Mouse (Mus musculus) kidney, embryonic 16.5 days (tissue): Measurements from ENCODE around the gene Rfng. TPM values are rescaled to one million over a fixed set of nuclear protein-coding genes. Genes with fewer than 3 reads are reported as not detected.
"Not testable (repeated sequence)": the region's sequence is repeated elsewhere in the genome, so short reads cannot be mapped to it uniquely, and the experiment has no call there.

ENCODE experiments used
- ATAC-seq: fragments of 200-750 bp; cut with Nextera tagmentation; 2 replicates; pipeline ENCODE4 v1.8.0; 2017; ENCODE audit warnings: moderate TSS enrichment; ENCODE audit not compliant: low FRiP score, low TSS enrichment
- H3K27ac ChIP-seq: fragments of 300-500 bp; sonication (generic); 2 replicates; pipeline ENCODE4 v1.5.1; 2014; ENCODE audit warnings: low read length
- H3K27me3 ChIP-seq: fragments of 300-500 bp; sonication (generic); 2 replicates; pipeline ENCODE4 v1.6.1; 2014; ENCODE audit warnings: low read length, control low read depth, mixed read lengths; ENCODE audit not compliant: insufficient read depth
- H3K36me3 ChIP-seq: fragments of 300-500 bp; sonication (generic); 2 replicates; pipeline ENCODE4 v1.6.1; 2014; ENCODE audit warnings: low read length, control low read depth, mixed read lengths; ENCODE audit not compliant: insufficient read depth
- H3K4me1 ChIP-seq: fragments of 300-500 bp; sonication (generic); 2 replicates; pipeline ENCODE4 v1.6.1; 2014; ENCODE audit warnings: low read length, control low read depth, mixed read lengths; ENCODE audit not compliant: insufficient read depth
- H3K4me2 ChIP-seq: fragments of 300-500 bp; sonication (generic); replicated peaks from 2 replicates; pipeline ENCODE4 v1.6.1; 2014; ENCODE audit warnings: low read depth, low read length
- H3K4me3 ChIP-seq: fragments of 300-500 bp; sonication (generic); 2 replicates; pipeline ENCODE4 v1.5.1; 2014; ENCODE audit warnings: mild to moderate bottlenecking, low read length
- H3K9ac ChIP-seq: fragments of 300-500 bp; sonication (generic); replicated peaks from 2 replicates; pipeline ENCODE4 v1.6.1; 2014; ENCODE audit warnings: low read length
- H3K9me3 ChIP-seq: fragments of 300-500 bp; sonication (generic); 2 replicates; pipeline ENCODE4 v1.6.1; 2016; ENCODE audit warnings: low read length, control low read depth
- WGBS: fragments of 180-500 bp; shearing (Covaris S2); extraction: QIAGEN DNeasy Blood & Tissue Kit; methylation state at CpG from one replicate; pipeline ENCODE4 v1.1.7; 2014; 5-methylcytosine and 5-hydroxymethylcytosine counted together
- polyA plus RNA-seq: library from polyadenylated mRNA; unstranded; fragments of >200 nt; fragmentation: Nextera tagmentation; extraction: Ambion mirVana; gene quantifications from 2 replicates; pipeline ENCODE4 v1.2.1, GENCODE M21; 2015

Rfng gene
- polyA plus RNA-seq, 1 experiment from 2014 or later: 44.0 TPM

DNA sequence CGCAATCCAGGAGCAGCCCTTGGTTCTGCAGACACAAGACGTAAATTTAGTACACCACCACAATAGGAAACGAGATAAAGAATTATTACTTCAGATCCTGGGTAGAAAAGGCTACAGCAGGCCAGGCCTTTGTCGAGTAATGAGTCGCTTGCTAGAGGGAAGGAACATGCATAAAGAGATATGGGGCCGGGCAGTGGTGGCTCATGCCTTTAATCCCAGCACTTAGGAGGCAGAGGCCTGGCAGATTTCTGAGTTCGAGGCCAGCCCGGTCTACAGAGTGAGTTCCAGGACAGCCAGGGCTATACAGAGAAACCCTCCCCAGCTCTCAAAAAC is 12.6 kb upstream of the Rfng start:
- ATAC-seq: peak; percentile 30
- peak overlapping the region; percentile 83 for H3K27ac ChIP-seq
- no peaks in the 10 kb centered on the region for H3K27me3 ChIP-seq
- peaks cover 22% of the 10 kb centered on the region for H3K4me1 ChIP-seq
- peaks cover 29% of the 10 kb centered on the region for H3K36me3 ChIP-seq
- H3K9me3 ChIP-seq: no peaks in the 10 kb centered on the region
- 23% methylated on average over 8 of the region's 8 CpGs for WGBS
- H3K4me2 ChIP-seq: peak overlapping the region; percentile 45
- H3K4me3 ChIP-seq: peak overlapping the region; percentile 94
- peak overlapping the region; percentile 95 for H3K9ac ChIP-seq

DNA sequence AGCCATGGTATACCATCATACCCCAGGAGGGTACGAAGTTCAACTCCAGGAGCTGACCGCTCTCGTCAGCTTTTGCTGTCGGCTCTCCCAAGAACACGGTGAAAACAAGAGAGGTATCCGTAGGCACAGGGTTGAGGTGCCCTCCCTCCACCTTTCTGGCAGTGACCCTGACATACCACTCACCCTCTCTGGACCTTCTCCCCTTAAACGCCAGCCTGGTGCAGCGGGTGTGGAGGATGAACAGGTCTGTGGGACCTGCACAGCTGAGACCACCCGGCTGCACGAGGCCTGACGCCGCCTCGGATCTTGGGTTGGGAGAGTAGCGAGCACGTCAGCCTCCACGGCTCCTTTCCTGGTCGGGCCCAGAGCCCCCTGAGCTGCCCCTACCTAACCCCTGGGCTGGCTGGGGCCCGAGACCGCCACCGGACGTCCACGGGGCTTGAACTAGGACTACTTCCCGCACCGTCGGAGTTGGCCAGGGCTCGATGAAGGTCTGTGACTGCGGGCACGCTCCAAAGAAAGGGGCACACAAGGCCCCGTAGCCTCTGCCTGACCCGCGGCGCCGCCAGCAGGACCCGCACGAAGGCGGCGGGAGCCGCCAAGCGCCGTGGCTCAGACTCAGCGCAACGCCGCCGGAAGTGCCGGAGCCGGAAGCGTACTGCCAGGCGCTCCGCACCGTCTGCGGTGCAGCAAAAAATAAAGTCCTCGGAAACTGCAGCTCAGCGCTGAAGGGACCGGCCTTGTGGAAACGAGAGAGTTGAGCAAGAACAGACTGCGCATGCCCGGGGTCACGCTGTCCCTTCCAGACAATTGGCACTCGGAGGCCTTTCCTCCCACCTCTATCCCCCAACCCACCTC is 12.0 kb upstream of the Rfng start, which contains the start of gene Dus1l:
Gene Dus1l (minus strand): TSS at position 648 of the 858 bp plus-strand sequence.
- Histone ChIP-seq H3K4me3 (peak within 1 kb of the TSS; percentile 94), H3K27ac (peak within 1 kb of the TSS; percentile 83), H3K4me1 (peaks cover 25% of the 10 kb centered on the region), H3K4me2 (peak within 1 kb of the TSS; percentile 93), H3K36me3 (peaks cover 35% of the 10 kb centered on the region), H3K9ac (peak within 1 kb of the TSS; percentile 95), H3K27me3 (no peaks in the 10 kb centered on the region), H3K9me3 (no peaks in the 10 kb centered on the region)
- ATAC-seq: peak; percentile 87
- 2% methylated on average over 59 of the region's 59 CpGs for WGBS

DNA sequence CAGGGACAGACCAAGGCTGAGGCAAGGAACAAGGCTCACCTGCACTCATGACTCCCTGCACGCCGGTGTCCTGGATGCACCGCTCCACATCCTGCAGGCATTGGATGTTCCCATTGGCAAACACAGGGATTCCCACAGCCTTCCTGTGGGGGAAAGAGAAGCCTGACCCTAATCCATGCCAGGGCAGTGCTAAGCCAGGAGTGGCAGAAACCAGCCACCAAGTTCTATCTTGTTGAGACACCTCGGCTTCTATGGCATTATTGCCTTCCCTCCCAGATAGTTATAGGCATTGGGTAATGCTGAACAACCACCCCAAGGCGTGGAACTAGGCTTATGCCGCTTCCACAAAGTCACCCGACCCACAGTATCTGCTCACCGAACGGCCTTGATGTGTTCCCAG is 8.6 kb upstream of the Rfng start:
- H3K27ac ChIP-seq: no peak overlapping the region
- peaks cover 63% of the 10 kb centered on the region for H3K36me3 ChIP-seq
- H3K4me1 ChIP-seq: peaks cover 16% of the 10 kb centered on the region
- H3K9me3 ChIP-seq: no peaks in the 10 kb centered on the region
- 94% methylated on average over 9 of the region's 9 CpGs for WGBS
- no peak overlapping the region for H3K4me3 ChIP-seq
- no peak for ATAC-seq
- H3K9ac ChIP-seq: no peak overlapping the region
- no peak overlapping the region for H3K4me2 ChIP-seq
- H3K27me3 ChIP-seq: no peaks in the 10 kb centered on the region

DNA sequence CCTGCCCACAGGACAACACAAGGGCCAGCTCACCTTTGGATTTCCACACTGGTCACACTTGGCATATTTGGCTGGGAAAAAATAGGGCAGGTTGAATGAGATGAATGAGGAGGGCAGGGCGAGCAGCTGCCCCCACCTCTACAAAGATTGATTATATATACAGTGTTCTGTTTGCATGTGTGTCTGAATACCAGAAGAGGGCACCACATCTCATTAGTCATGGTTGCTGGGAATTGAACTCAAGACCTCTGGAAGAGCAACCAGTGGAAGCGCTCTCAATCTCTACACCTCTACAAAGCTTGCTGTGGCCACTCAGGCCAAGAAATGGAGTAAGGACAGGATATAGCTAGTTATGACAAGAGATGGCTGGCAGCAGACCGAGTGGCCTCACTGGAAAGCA is 5.8 kb upstream of the Rfng start:
- Histone ChIP-seq H3K27me3 (no peaks in the 10 kb centered on the region), H3K4me1 (peaks cover 14% of the 10 kb centered on the region), H3K4me3 (no peak overlapping the region), H3K9me3 (no peaks in the 10 kb centered on the region), H3K4me2 (no peak overlapping the region), H3K36me3 (peaks cover 76% of the 10 kb centered on the region), H3K27ac (no peak overlapping the region), H3K9ac (no peak overlapping the region)
- no peak for ATAC-seq
- WGBS: 89% methylated on average over 3 of the region's 3 CpGs

DNA sequence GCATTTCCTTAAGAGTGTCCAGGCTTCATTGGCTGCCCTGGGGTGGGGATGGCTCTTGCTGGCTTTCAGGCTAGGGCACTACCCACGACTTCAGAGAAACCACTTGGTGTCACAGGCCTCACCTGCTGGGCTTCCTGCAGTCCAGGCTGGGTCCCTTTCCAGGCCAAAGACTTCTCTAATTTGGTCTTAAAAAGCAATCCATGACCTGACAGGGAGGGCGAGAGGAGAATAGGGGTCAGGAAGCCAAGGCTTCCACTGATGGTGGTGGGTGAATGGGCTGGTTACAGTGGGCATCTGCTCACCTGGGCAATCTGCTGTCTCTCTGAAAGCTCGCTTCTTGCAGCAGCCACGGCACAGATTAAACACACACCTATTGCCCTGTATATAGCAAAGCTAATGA is 5.3 kb upstream of the Rfng start:
- Histone ChIP-seq H3K27me3 (no peaks in the 10 kb centered on the region), H3K27ac (no peak overlapping the region), H3K9ac (no peak overlapping the region), H3K36me3 (peaks cover 72% of the 10 kb centered on the region), H3K4me1 (peaks cover 11% of the 10 kb centered on the region), H3K4me2 (no peak overlapping the region), H3K4me3 (no peak overlapping the region), H3K9me3 (no peaks in the 10 kb centered on the region)
- no peak for ATAC-seq
- WGBS: 88% methylated on average over 4 of the region's 4 CpGs

DNA sequence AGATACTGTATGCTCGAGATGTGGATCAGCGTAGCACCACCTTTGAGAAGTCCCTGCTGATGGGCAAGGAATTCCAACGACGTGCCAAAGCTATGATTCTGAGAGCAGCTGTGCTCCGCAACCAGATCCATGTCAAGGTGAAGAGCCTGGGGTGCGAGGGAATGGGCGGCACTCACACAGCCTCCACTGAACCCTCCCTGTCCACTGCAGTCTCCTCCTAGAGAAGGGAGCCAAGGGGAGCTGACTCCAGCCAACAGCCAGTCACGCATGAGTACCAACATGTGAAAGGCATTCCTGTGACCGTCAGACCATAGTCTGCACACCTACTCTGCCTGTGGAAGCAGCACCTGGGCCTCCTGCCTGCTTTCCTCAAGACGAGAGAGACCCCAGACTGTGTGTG is 4.5 kb upstream of the Rfng start:
- not testable (repeated sequence) for H3K9me3 ChIP-seq, H3K4me3 ChIP-seq, H3K27me3 ChIP-seq, H3K27ac ChIP-seq, H3K9ac ChIP-seq, H3K4me2 ChIP-seq
- Histone ChIP-seq H3K36me3 (peaks cover 64% of the 10 kb centered on the region), H3K4me1 (peaks cover 13% of the 10 kb centered on the region)
- 61% methylated on average over 9 of the region's 10 CpGs for WGBS
- ATAC-seq: peak; percentile 37; the same call in 1 of the 2 replicates

DNA sequence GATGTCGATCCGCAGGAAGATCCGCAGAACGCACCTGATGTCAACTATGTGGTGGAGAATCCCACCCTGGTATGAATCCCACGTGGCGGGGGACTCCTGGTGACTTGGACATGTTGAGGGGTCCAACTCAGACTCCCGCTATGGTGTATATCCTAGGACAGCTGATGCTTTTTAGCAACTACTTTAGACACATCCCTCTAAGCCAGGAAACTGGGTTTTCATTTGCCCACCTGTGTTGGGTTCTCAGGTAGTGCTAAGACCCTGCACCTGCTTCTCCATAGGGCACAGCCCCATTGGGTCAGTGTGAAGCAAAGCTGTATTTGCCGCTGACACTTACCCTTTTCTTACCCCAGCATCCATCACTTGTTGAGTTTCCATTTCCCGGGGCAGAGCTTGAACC is 1.1 kb upstream of the Rfng start:
- H3K36me3 ChIP-seq: peaks cover 33% of the 10 kb centered on the region

DNA sequence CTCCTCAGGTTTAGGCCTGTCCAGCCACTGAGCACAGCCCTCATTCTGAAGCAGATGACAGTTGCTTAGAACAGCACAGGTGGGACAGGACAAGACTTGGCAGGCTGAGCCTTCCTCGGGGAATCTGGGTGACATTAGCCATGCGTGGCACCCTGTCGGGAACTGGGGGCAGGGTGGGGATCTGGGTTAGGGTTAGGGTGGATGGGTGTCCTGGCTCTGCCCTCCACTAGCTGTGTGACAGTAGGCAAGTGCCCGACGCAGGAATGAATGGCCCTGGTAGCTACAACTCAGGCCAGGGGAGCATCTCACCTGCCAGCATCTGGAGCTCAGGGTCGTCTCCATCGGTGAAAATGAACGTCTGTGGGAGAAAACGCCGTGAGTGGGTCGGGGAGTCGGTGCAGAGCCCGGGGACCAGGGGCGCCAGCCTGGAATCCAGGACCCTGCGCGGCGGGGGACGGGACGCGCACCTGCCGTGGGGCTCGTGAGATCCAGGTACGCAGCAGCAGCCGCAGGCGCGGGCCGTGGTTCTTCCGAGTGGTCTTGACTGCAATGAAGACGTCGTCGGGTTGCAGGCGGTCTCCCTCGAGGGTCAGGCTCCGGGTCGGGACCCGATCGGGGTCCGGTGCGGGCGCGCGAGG is 462 bp downstream of the Rfng start:
- Histone ChIP-seq H3K4me3 (peak overlapping the region; percentile 98), H3K4me1 (peaks cover 16% of the 10 kb centered on the region), H3K27ac (peak overlapping the region; percentile 72; the same call in 1 of the 2 replicates), H3K9me3 (no peaks in the 10 kb centered on the region), H3K4me2 (peak overlapping the region; percentile 97), H3K36me3 (peaks cover 20% of the 10 kb centered on the region), H3K9ac (peak overlapping the region; percentile 82), H3K27me3 (no peaks in the 10 kb centered on the region; the same call in 1 of the 2 replicates)
- ATAC-seq: peak; percentile 13
- WGBS: 2% methylated on average over 42 of the region's 42 CpGs

More for the DNA sequence above, 1.1 kb upstream of the Rfng start:
- ATAC-seq: no peak
- Histone ChIP-seq H3K9ac (peak overlapping the region; percentile 82), H3K4me3 (peak overlapping the region; percentile 98), H3K4me2 (peak overlapping the region; percentile 97), H3K9me3 (no peaks in the 10 kb centered on the region), H3K4me1 (peaks cover 16% of the 10 kb centered on the region), H3K27me3 (no peaks in the 10 kb centered on the region; the same call in 1 of the 2 replicates), H3K27ac (no peak overlapping the region)
- 32% methylated on average over 9 of the region's 9 CpGs for WGBS

DNA sequence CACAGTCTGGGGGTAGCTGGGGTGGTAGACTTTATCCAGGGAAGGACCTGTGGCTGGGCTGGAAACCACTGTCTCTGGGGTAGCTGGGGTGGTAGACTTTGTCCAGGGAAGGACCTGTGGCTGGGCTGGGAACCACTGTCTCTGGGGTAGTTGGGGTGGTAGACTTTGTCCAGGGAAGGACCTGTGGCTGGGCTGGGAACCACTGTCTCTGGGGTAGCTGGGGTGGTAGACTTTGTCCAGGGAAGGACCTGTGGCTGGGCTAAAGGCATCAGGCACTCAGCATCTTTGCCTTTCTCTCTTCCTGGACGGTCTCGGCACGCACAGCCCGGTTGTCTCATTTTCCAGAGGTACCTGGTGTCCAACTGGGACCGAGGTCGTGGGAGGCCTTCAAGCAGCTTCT is 2.6 kb downstream of the Rfng start:
- H3K27me3 ChIP-seq, H3K9ac ChIP-seq, H3K4me2 ChIP-seq, H3K36me3 ChIP-seq, H3K27ac ChIP-seq, H3K9me3 ChIP-seq, H3K4me3 ChIP-seq, ATAC-seq: not testable (repeated sequence)
- 91% methylated on average over 6 of the region's 6 CpGs for WGBS
- peaks cover 16% of the 10 kb centered on the region for H3K4me1 ChIP-seq

DNA sequence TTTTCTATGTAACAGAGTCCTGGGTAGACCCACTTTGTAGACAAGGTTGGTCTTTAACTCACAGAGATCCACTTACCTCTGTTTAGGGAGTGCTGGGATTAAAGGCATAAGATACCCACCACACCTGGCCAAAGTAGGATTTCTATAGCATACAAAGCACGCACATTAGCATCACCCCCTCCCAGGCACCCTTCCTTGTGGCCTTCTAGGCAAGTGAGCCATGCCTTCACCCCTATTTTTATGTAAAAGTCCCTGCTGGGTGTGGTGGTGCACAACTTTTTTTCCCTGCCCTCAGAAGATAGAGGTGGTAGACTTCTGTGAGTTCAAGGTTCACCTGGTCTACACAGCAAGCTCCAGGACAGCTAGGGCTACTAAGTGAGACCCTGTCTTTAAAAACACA is 4.1 kb downstream of the Rfng start:
- H3K4me1 ChIP-seq: peaks cover 9% of the 10 kb centered on the region
- no peak overlapping the region for H3K4me2 ChIP-seq
- H3K36me3 ChIP-seq: no peaks in the 10 kb centered on the region
- WGBS: 95% methylated on average over 1 of the region's 1 CpGs
- H3K9ac ChIP-seq: no peak overlapping the region
- no peak for ATAC-seq
- H3K4me3 ChIP-seq: no peak overlapping the region
- H3K27ac ChIP-seq: no peak overlapping the region
- no peaks in the 10 kb centered on the region; the same call in 1 of the 2 replicates for H3K27me3 ChIP-seq
- no peaks in the 10 kb centered on the region for H3K9me3 ChIP-seq
